Mouse (Mus musculus) retina, adult 2 months (tissue): ENCODE results near the gene N4bp2l1.

Source experiments
- DNase-seq: peaks from one replicate; pipeline ENCODE4 v3.0.0-alpha.2; 2012; ENCODE audit warnings: low read depth, low spot score

N4bp2l1 gene

GRCm38 (mm10) chr5:150566971-150567370, 30.0 kb downstream of the N4bp2l1 start:
- DNase-seq, result no peak

DNA sequence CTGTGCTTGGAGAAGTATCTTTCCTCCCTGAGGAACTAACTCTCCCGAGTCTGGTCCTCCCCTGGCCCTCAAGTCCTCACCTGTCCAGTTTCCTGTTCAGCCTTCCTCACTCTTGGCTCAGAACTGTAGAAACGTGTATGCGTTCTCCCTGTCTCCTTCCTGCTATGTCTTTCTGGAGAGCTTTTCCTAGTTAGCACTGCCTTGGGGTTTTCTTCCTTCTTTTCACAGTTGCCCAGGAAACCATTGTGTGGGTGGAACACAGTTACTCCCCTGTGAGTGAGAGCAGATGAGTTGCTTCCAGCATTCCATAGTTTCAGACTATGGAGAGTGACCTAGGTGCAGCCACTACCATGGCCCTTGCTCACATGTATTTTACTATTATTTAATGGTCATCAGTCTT, 30.8 kb downstream of the N4bp2l1 start:
- DNase-seq, result no peak

- DNase-seq, result no peak
Measured at GRCm38 (mm10) chr5:150564426-150564825, 32.6 kb downstream of the N4bp2l1 start.

- DNase-seq, result no peak
Measured at GRCm38 (mm10) chr5:150561783-150562182, 35.2 kb downstream of the N4bp2l1 start.

DNA sequence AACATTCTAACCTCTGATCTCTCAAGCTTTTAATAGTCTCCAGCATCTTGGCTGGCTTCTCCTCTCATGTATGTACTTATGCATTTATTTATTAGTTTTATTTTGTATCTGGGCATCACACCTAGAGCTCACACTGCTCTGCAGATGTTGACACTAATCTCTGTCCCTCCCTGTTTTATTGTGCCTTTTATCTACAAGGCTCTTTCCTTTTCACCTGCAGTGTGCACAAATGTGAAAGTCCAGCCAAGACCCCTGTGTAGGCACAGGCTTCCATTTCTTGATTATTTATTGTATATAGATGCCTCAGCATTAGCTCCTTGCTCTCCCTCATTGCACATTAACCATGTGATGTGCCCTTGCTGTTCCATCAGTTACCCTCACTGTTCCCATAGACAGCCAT, 35.6 kb downstream of the N4bp2l1 start:
- DNase-seq, result no peak

DNA sequence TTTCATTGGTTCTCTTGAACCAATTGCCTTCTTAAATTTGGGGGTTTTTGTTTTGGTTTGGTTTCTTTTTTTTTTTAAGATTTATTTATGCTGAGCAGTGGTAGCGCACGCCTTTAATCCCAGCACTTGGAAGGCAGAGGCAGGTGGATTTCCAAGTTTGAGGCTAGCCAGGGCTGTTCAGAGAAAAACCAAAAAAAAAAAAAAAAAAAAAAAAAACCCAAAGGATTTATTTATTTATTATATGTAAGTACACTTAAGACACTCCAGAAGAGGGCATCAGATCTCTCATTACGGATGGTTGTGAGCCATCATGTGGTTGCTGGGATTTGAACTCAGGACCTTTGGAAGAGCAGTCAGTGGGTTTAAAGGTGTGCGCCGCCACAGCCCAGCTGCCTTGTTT, 36.1 kb downstream of the N4bp2l1 start:
- DNase-seq, result no peak

DNA sequence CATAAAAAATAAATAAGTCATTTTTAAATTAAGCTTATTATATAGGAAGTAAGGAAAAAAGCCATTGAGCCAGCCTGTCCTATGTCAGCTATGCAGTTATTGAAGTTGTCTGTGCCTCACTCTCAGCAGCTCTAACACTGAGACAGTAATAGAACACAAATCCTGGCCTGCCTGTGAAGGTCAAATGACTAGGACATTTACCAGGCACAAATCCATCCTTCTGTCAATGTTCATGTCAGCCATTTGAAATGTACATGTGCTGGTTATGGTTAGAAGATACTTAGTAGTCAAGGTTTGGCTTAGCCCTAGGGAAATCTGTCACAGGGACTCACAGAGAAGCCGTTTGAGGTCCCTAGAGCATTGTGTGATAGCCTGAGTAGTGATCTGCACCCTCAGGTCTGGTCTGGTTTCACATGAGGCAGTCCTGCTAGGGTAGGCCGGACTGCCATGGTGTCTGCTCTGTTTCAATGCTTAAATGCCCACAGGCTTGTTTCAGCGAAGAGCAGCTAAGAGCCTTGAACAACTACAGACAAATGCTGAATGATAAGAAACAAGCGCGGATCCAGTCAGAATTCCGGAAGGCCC, 37.4 kb downstream of the N4bp2l1 start:
- no peak for DNase-seq

GRCm38 (mm10) chr5:150551637-150552036, 45.4 kb downstream of the N4bp2l1 start:
- DNase-seq, result no peak

DNA sequence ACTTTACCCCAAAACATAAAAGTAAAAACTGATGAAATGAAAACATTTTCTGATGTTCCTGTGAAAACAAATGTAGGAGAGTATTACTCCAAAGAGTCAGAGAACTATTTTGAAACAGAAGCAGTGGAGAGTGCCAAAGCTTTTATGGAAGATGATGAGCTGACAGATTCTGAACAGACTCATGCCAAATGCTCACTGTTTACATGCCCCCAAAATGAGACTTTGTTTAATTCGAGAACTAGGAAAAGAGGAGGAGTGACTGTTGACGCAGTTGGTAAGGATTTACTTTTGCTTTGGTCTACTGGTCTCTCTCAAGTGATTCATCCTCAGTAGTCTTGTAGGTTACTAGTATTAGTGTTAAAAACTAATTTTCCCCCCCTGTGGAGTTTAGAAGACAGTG, 53.8 kb downstream of the N4bp2l1 start:
- DNase-seq, result no peak

- DNase-seq, result no peak
Measured at GRCm38 (mm10) chr5:150541302-150541701, 55.7 kb downstream of the N4bp2l1 start.

DNA sequence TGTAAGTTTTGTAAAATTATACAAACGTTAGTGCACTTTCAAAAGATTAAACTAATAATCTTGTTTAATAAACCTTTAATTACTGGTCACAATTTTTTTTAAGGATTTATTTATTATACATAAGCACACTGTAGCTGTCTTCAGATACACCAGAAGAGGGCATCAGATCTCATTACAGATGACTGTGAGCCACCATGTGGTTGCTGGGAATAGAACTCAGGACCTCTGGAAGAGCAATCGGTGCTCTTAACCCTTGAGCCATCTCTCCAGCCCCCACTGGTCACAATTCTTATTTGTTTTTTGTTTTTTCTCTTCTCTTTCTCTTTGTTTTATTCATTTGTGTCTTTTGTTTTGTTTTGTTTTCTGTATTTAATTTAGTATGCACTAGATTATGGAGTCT, 71.7 kb downstream of the N4bp2l1 start:
- no peak for DNase-seq

DNA sequence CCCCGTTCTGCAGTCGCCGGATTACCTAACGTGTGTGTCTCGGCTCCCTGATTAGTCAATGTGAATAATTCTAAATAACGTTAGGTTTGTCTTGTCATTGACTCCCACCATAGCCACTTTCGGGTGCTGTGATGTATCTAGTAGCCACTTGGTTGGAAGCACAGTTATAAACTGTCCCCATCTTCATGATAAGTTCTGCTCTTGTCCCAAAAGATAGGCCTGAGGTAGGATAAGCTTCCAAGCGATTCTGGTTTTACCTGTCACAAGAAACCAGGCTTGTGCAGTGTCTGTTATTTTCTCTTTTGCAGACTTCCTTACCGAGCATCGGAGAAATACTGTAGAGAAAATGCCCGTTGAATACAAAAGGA, 74.1 kb downstream of the N4bp2l1 start:
- no peak for DNase-seq

- DNase-seq, result peak; percentile 77
Measured at GRCm38 (mm10) chr5:150521937-150522866, 74.8 kb downstream of the N4bp2l1 start, which contains the start of gene Brca2. Gene Brca2, plus strand, starts transcription at chr5:150522630.
